Mouse (Mus musculus): ENCODE measurements around the gene Btla. TPM values are rescaled to one million over a fixed set of nuclear protein-coding genes. Genes with fewer than 3 reads are reported as not detected.

The Btla gene
- polyA plus RNA-seq, 1 experiment from 2014 or later, result 0.06 TPM

DNA sequence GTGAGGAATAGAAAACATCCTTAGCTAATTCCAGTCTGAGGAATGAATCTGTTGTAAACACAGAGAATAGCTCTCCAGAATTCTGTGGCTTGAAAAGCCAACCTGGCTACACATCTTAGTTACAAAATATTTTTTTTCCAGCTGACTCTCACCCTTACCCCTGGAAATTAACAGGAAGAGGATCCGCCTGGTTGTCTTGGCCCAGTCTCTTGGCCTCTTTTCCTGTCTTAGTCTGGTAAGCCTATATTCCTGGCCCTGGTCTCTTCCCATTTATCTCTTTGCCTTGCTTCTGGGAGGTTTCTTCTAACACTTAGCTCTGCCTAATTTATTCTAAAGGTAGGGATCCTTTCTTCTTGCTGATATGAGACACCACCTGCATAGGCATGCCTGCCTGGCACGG is 45.8 kb downstream of the Btla start:
- Histone ChIP-seq H3K9me3 (replicated peaks) (no peaks in the 10 kb centered on the region), H3K4me3 (replicated peaks) (no peak overlapping the region), H3K27ac (no peak overlapping the region), H3K9ac (no peak overlapping the region), H3K27me3 (no peaks in the 10 kb centered on the region), H3K36me3 (no peaks in the 10 kb centered on the region), H3K4me2 (no peak overlapping the region), H3K4me1 (no peaks in the 10 kb centered on the region)
- no peak for ATAC-seq (replicated peaks; ENCODE audit: low FRiP score)
- 72% methylated on average over 2 of the region's 2 CpGs for WGBS

DNA sequence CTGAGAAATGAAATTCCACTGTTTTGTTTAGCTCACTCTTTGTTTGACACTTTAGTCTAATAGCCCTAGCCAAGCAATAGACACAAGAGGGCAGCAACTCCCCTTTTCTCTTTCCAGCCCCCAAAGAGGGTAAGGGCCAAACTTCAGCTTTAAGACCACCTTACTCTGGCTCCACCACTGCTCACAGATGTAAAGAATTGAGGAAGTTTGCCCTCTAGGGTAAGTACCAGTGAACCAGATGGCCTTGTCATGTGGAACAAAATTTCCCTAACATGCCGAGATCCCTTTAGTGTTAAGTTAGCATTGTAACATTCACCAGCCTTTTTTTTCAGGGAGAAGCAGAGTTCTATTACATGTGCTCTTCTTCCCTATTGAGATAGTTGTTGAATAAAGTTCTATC is 59.0 kb downstream of the Btla start:
- H3K9me3 ChIP-seq (replicated peaks), result no peaks in the 10 kb centered on the region
- no peak for ATAC-seq (replicated peaks; ENCODE audit: low FRiP score)
- H3K4me3 ChIP-seq (replicated peaks), result no peak overlapping the region
- H3K27ac ChIP-seq, result no peak overlapping the region
- H3K9ac ChIP-seq, result no peak overlapping the region
- no peaks in the 10 kb centered on the region for H3K4me1 ChIP-seq
- H3K36me3 ChIP-seq, result no peaks in the 10 kb centered on the region
- H3K27me3 ChIP-seq, result no peaks in the 10 kb centered on the region
- H3K4me2 ChIP-seq, result no peak overlapping the region
- 67% methylated on average over 1 of the region's 1 CpGs for WGBS

DNA sequence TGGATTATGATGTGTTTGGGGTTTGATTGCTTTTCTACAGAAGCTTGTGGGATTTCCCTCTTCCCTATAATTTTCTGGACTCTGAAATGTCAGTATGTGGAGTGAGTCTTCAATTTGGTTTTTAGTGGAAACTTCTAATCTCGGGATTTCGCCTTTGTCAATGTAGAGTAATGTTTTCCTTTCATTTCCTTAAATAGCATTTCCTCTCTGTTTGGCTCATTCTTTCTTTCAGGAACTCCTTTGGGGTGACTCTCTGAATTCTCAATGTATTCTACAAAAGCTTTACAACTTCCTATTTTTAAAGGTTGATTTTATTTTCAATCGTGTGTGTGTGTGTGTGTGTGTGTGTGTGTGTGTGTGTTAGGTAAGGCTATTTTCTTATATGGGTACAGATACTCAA is 73.7 kb downstream of the Btla start:
- H3K4me2 ChIP-seq, result no peak overlapping the region
- 52% methylated on average over 3 of the region's 3 CpGs for WGBS
- H3K4me3 ChIP-seq (replicated peaks), result no peak overlapping the region
- H3K4me1 ChIP-seq, result no peaks in the 10 kb centered on the region
- H3K36me3 ChIP-seq, result no peaks in the 10 kb centered on the region
- H3K9me3 ChIP-seq (replicated peaks), result no peaks in the 10 kb centered on the region
- H3K27me3 ChIP-seq, result no peaks in the 10 kb centered on the region
- ATAC-seq (replicated peaks; ENCODE audit: low FRiP score), result no peak
- no peak overlapping the region for H3K9ac ChIP-seq
- no peak overlapping the region for H3K27ac ChIP-seq

Other genes starting within 250 kb of the Btla start
- 102 and 118 TPM in 2 replicates for gene Ccdc80, start 130.9 kb upstream of the Btla start, polyA plus RNA-seq (2015; fragmentation: Nextera tagmentation; extraction: Ambion mirVana)
- gene Slc35a5, start 65.6 kb upstream of the Btla start, polyA plus RNA-seq (2015; fragmentation: Nextera tagmentation; extraction: Ambion mirVana), result 19.9 and 21.3 TPM in 2 replicates
- gene Atg3, start 65.5 kb upstream of the Btla start, polyA plus RNA-seq (2015; fragmentation: Nextera tagmentation; extraction: Ambion mirVana), result 32.8 and 33.9 TPM in 2 replicates
- 34.9 and 39.1 TPM in 2 replicates for gene Cd200, start 184.7 kb downstream of the Btla start, polyA plus RNA-seq (2015; fragmentation: Nextera tagmentation; extraction: Ambion mirVana)

All from kidney, embryonic 15.5 days (tissue).